Mouse (Mus musculus) intestine, postnatal 0 days (tissue): ENCODE data around the gene Med12. TPM values are rescaled to one million over a fixed set of nuclear protein-coding genes. Genes with fewer than 3 reads are reported as not detected.

ENCODE experiments used
- ATAC-seq: fragments of 200-750 bp; cut with Nextera tagmentation; 2 replicates; pipeline ENCODE4 v1.8.0; 2017; ENCODE audit warnings: mild to moderate bottlenecking, moderate TSS enrichment, moderate library complexity
- H3K27ac ChIP-seq: fragments of 300-500 bp; sonication (generic); 2 replicates; pipeline ENCODE4 v1.5.1; 2014; ENCODE audit warnings: mild to moderate bottlenecking, low read depth, low read length, moderate library complexity
- H3K27me3 ChIP-seq: fragments of 300-500 bp; sonication (generic); replicated peaks from 2 replicates; pipeline ENCODE4 v1.6.1; 2014; ENCODE audit warnings: low read length, mixed read lengths; ENCODE audit not compliant: control insufficient read depth, insufficient read depth
- H3K36me3 ChIP-seq: fragments of 300-500 bp; sonication (generic); 2 replicates; pipeline ENCODE4 v1.6.1; 2014; ENCODE audit warnings: mild to moderate bottlenecking, moderate library complexity; ENCODE audit not compliant: control insufficient read depth, insufficient read depth
- H3K4me1 ChIP-seq: fragments of 300-500 bp; sonication (generic); replicated peaks from 2 replicates; pipeline ENCODE4 v1.6.1; 2014; ENCODE audit warnings: antibody characterized with exemption, low read length, mixed read lengths; ENCODE audit not compliant: control insufficient read depth, insufficient read depth
- H3K4me2 ChIP-seq: fragments of 300-500 bp; sonication (generic); replicated peaks from 2 replicates; pipeline ENCODE4 v1.6.1; 2014; ENCODE audit warnings: low read depth, mild to moderate bottlenecking, moderate library complexity
- H3K4me3 ChIP-seq: fragments of 300-500 bp; sonication (generic); 2 replicates; pipeline ENCODE4 v1.5.1; 2014; ENCODE audit warnings: low read depth, low read length
- H3K9ac ChIP-seq: fragments of 300-500 bp; sonication (generic); 2 replicates; pipeline ENCODE4 v1.6.1; 2014; ENCODE audit warnings: mild to moderate bottlenecking, low read depth, low read length
- H3K9me3 ChIP-seq: fragments of 300-500 bp; sonication (generic); 2 replicates; pipeline ENCODE4 v1.6.1; 2016; ENCODE audit warnings: mixed run types; ENCODE audit not compliant: control insufficient read depth
- CTCF ChIP-seq: sonication (generic); IDR thresholded peaks from 2 replicates; pipeline ENCODE4 v1.5.1; 2016; ENCODE audit warnings: low read depth, mild to moderate bottlenecking, control low read depth, antibody characterized with exemption, moderate library complexity
- WGBS: fragments of 180-500 bp; shearing (Covaris S2); extraction: QIAGEN DNeasy Blood & Tissue Kit; methylation state at CpG from one replicate; pipeline ENCODE4 v1.1.7; 2014; 5-methylcytosine and 5-hydroxymethylcytosine counted together
- polyA plus RNA-seq: library from polyadenylated mRNA; unstranded; fragments of >200 nt; fragmentation: Nextera tagmentation; extraction: Ambion mirVana; gene quantifications from 2 replicates; pipeline ENCODE4 v1.2.1, GENCODE M21; 2015

Gene Med12
- polyA plus RNA-seq, 1 experiment from 2014 or later, result 13.9 TPM

DNA sequence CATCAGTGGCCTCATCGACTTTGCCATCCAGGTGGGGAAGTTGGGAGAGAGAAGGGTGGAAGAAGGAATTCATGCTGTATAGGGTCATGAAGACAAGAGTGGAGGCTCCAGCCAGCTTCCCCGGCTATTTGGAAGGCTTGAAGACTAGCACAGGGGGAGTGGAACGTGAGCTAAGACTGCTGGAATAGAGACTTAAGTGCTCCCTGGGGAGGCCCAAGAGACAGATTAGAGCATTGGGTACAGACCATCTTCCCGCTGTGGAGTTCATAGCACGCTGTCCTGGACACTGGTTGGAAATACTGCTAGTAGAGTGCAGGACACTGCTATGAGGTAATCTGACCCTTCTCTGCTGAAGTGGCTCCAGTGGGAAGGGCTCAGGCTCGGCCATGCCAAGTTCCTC, 9.0 kb downstream of the Med12 start:
- Histone ChIP-seq H3K4me3 (no peak overlapping the region), H3K4me1 (no peaks in the 10 kb centered on the region), H3K9me3 (no peaks in the 10 kb centered on the region), H3K27ac (no peak overlapping the region), H3K27me3 (no peaks in the 10 kb centered on the region), H3K9ac (no peak overlapping the region), H3K36me3 (peaks cover 26% of the 10 kb centered on the region), H3K4me2 (no peak overlapping the region)
- no peak for ATAC-seq
- 90% methylated on average over 6 of the region's 6 CpGs for WGBS
- TF ChIP-seq CTCF, result no peak

DNA sequence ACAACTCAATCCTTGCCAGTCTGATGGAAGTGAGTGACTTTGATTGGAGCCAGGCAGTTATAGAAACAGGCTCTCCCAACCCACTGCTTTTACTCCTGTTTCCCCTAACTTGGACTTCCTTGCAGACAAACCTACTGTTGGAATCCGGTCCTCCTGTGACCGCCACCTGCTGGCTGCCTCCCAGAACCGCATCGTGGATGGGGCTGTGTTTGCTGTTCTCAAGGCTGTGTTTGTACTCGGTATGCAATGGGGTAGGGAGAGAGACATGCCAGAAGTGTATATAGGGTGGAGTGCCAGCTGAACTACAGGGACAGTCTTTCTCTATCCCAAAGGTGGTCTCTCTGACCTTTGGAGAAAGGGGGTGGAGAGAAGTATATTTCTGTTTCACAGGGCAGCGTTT, 11.7 kb downstream of the Med12 start:
- H3K4me3 ChIP-seq, result no peak overlapping the region
- TF ChIP-seq CTCF, result peak; percentile 82
- H3K9ac ChIP-seq, result no peak overlapping the region
- ATAC-seq, result no peak
- no peaks in the 10 kb centered on the region for H3K27me3 ChIP-seq
- no peak overlapping the region for H3K4me2 ChIP-seq
- no peaks in the 10 kb centered on the region for H3K4me1 ChIP-seq
- H3K27ac ChIP-seq, result no peak overlapping the region
- no peaks in the 10 kb centered on the region for H3K9me3 ChIP-seq
- H3K36me3 ChIP-seq, result peaks cover 30% of the 10 kb centered on the region
- WGBS, result 25% methylated on average over 6 of the region's 6 CpGs

DNA sequence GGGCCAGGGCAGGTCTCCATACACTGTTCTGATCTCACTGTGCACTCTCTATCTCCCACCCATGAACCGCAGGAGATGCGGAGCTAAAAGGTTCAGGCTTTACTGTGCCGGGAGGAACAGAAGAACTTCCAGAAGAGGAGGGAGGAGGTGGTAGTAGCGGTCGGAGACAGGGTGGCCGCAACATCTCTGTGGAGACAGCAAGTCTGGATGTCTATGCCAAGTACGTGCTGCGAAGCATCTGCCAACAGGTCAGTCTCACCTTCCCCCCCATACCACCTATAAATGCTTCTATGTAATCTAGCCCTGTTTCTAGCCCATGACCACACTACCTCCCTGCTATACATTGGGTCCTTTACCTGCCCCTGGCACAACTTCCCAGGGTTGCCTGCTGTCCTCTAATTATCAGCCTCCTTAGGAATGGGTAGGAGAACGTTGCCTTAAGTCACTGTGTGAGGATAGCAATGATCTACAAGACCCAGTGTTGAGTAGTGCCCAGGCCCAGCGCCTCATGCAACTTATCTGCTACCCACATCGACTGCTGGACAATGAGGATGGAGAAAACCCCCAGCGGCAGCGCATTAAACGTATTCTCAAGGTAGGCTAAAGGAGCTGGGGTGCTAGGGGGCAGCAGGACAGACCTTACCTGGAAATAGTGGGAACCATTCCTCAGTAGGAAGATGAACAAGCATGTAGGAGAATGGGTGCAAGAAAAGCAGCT, 12.3 kb downstream of the Med12 start:
- Histone ChIP-seq H3K9ac (no peak overlapping the region), H3K27me3 (no peaks in the 10 kb centered on the region), H3K4me1 (no peaks in the 10 kb centered on the region), H3K27ac (no peak overlapping the region), H3K36me3 (peaks cover 32% of the 10 kb centered on the region), H3K9me3 (no peaks in the 10 kb centered on the region), H3K4me3 (no peak overlapping the region), H3K4me2 (no peak overlapping the region)
- TF ChIP-seq CTCF, result no peak
- ATAC-seq, result no peak
- WGBS, result 88% methylated on average over 14 of the region's 14 CpGs

DNA sequence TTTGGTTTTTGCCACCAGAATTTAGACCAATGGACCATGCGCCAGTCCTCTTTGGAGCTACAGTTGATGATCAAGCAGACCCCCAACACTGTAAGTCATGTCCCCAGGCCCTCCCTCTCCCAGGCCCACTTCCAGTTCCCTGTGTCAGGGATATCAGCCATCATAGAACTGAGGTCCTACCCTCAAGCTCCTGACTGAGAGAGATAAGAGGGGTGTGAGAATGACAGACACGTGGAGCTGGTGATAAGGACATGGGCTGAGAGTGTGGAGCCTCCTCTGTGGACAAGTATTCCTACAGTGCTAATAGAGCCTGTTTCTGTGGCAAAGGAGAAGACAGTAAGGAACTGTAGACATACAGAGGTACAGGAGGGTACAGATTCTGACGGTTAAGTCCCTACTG, 13.7 kb downstream of the Med12 start:
- Histone ChIP-seq H3K4me3 (no peak overlapping the region), H3K27me3 (no peaks in the 10 kb centered on the region), H3K4me2 (no peak overlapping the region), H3K9ac (no peak overlapping the region), H3K4me1 (no peaks in the 10 kb centered on the region), H3K9me3 (no peaks in the 10 kb centered on the region), H3K27ac (no peak overlapping the region), H3K36me3 (peaks cover 25% of the 10 kb centered on the region)
- no peak for ATAC-seq
- 81% methylated on average over 3 of the region's 3 CpGs for whole genome bisulfite sequencing
- TF ChIP-seq CTCF, result no peak

DNA sequence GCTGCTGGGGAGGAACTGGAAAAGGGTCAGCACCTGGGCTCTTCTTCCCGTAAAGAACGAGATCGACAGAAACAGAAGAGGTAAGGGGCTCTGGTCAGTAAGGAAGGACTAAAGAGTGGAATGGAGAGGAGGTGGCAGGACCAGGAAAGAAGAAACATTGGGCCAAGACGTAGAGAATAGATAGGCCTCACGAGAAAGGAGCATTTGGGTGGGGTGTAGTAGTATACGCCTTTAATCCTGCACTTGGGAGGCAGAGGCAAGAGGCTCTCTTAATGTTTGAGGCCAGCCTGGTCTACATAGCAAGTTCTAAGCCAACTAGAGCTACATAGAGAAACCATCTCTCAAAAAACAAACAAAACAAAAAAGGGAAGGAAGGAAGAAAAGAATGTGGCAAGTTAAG, 14.6 kb downstream of the Med12 start:
- no peak overlapping the region for H3K4me3 ChIP-seq
- H3K4me2 ChIP-seq, result no peak overlapping the region
- H3K27me3 ChIP-seq, result no peaks in the 10 kb centered on the region
- no peak overlapping the region for H3K9ac ChIP-seq
- no peaks in the 10 kb centered on the region for H3K9me3 ChIP-seq
- H3K4me1 ChIP-seq, result no peaks in the 10 kb centered on the region
- peaks cover 26% of the 10 kb centered on the region for H3K36me3 ChIP-seq
- TF ChIP-seq CTCF, result no peak
- no peak overlapping the region for H3K27ac ChIP-seq
- ATAC-seq, result no peak
- 88% methylated on average over 6 of the region's 6 CpGs for WGBS

DNA sequence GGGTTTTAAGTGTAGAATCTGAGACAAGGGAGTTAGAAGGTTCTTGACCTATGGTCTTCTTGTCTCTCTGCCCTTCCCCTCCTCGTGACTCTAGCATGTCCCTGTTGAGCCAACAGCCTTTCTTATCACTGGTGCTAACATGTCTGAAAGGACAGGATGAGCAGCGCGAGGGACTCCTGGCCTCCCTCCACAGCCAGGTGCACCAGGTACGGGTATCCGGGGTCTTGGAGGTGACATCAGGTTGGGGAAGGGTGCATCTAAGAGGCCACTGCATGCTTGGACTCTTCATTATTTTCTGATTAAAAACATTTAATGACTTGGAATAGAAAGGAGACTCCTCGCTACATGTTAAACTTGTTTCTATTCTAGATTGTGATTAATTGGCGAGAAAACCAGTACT, 15.2 kb downstream of the Med12 start:
- H3K27ac ChIP-seq, result no peak overlapping the region
- no peak overlapping the region for H3K4me2 ChIP-seq
- H3K36me3 ChIP-seq, result peaks cover 27% of the 10 kb centered on the region
- H3K27me3 ChIP-seq, result no peaks in the 10 kb centered on the region
- H3K4me1 ChIP-seq, result no peaks in the 10 kb centered on the region
- no peak for TF ChIP-seq CTCF
- H3K9ac ChIP-seq, result no peak overlapping the region
- ATAC-seq, result no peak
- no peaks in the 10 kb centered on the region for H3K9me3 ChIP-seq
- WGBS, result 85% methylated on average over 7 of the region's 7 CpGs
- H3K4me3 ChIP-seq, result no peak overlapping the region

DNA sequence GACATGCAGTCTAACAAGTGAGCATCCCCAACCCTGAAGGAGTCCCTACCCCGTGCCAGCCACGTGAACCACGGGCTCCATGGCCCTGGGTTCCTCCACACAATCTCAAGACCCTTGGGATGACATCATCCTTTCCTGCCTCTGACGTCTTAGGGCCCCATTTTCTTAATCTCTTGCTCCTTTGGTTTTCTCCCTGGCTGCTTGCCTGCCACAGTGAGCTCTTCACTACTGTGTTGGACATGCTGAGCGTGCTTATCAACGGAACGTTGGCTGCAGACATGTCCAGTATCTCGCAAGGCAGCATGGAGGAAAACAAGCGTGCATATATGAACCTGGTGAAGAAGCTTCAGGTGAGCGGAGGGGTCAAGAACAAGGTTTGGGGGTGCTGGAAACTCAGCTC, 16.3 kb downstream of the Med12 start:
- Histone ChIP-seq H3K9me3 (no peaks in the 10 kb centered on the region), H3K27ac (no peak overlapping the region), H3K4me3 (no peak overlapping the region), H3K4me1 (no peaks in the 10 kb centered on the region), H3K27me3 (no peaks in the 10 kb centered on the region), H3K9ac (no peak overlapping the region), H3K4me2 (no peak overlapping the region), H3K36me3 (peaks cover 27% of the 10 kb centered on the region)
- WGBS, result 89% methylated on average over 10 of the region's 10 CpGs
- TF ChIP-seq CTCF, result no peak
- no peak for ATAC-seq
